Mouse (Mus musculus): Measurements from ENCODE around the gene Zc3h12d.
"Not testable (repeated sequence)": the region's sequence is repeated elsewhere in the genome, so short reads cannot be mapped to it uniquely, and the experiment has no call there.

The Zc3h12d gene

DNA sequence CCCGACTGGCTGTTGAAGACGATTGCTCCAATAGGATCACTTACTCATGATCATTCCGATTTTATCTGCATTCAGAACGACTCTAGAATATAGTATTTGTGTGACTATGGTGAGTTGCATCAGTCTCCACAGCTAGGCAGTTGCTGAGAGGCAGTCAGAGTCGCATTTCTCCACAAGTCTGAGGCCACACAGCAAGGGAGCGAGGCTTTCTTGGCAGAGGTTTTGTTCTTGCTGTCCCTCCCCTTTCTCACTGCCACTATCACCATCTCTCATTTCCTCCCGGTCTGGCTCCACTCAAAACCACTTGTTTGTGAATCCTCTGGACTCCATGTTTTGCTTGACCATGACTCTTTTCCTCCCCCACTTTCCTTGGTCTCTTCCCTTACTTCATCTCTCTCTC, 41.9 kb downstream of the Zc3h12d start:
- DNase-seq: no peak

DNA sequence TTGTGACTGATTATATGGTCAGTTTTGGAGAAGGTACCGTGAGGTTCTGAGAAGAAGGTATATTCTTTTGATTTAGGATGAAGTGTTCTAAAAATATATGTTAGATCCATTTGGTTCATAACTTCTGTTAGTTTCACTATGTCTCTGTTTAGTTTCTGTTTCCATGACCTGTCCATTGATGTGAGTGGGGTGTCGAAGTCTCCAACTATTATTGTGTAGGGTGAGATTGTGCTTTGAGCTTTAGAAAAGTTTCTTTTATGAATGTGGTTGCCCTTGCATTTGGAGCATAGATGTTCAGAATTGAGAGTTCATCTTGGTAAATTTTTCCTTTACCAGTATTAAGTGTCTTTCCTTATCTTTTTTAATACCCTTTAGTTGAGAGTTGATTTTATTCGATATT, 48.0 kb downstream of the Zc3h12d start:
- not testable (repeated sequence) for DNase-seq

DNA sequence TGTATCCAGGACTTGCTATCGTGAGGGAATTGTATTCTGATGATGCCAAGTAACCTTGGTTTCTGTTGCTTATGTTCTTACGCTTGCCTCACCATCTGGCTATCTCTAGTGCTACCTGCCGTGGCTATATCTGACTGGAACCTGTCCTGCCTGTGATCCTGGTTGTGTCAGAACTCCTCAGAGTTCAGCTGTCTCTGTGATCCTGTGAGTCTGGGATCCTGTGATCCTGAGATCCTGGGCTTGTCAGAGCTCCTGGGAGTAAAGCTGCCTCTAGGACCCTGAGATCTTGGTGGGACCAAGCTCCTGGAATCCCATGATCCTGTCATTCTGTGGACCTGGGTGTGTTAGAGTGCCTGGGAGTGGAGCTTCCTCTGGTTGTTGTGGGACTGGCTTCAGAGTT, 49.7 kb downstream of the Zc3h12d start:
- no peak for DNase-seq

DNA sequence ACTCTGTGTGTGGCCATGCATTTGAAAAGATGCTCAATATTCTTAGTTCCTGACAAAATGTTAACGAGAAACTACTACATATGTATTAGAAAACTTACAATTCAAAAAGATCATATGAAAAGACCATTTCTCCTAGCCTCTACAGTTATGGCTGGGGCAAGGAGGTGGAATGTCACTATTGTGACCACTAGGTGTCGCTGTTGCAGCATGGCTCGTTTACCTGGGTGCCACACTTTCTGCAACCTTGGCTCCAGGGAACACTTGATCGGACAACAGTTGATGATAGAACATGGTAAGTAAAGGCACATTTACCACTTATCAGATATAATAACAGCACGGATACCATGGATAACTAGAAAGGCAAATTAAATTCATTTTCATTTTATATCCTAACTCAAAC, 51.3 kb downstream of the Zc3h12d start:
- peak; percentile 82 for DNase-seq

DNA sequence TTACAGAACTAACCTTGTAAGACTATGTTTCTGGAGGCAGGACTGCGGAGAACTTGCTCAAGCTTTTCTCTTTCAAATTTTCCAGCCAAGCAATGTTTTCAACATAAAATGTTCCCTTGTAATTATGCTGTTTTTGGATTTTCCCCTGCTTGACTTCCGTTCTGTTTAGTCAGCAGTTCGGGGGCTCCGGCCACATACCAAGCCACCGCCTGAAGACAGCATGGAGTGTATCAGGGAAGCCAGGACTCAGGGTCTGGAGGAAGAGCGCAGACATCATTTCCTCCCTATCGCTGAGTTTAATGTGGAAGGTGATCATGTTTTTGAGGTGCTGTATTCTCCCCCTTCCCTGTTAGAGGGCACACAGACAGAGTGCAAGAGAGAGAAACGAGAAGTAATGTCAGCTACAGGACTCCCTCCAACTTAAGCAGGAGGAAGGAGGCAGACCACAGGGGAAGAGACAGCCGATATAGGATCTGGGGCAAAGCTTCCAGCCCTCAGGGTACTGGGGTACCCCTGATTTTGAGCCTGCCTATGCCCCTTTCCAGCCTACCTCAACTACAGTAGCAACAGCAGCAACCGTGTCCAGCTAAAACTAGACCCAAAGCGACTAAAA, 56.1 kb downstream of the Zc3h12d start:
- DNase-seq: peak; percentile 27

DNA sequence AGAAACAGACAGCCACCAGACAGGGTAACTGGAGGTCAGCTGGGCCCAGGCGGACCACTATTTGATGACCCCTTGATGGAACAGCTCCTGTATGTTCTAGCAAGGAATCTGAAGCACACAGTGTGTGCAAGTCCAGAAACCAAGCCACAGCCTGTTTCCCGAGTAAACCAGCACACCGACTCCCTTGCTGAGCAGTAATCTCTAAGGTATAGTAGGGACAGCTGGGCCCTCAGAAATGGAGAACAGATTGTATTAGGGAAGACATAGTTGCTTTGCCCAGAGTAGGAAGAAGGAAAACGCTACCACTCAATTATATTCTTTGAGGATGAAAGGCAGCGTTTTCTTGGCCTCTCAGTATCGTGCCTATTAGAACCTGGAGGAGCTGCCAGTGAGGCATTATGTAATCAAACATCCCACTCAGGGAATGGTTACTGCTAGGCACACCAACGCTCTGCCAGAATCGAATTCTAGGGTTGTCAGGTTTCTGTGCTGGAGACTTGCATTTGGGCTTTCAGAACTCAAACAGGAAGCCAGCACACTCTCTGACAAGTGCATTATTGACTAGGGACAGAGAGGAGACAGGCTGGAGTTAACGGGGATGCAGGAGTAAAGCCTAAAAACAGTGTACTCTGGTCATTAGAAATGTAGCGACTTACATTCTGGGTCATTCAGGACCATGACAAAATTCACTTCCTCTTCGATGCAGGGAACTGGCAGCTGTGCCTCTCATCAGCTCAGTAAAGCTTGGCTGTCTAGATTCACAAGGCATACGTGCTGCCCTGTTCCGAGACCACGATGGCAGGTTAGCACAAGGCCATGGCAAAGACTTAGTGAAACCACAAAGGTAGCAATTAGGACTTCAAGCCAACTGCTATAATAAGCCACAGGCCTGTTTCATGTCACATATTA, 68.7 kb downstream of the Zc3h12d start:
- DNase-seq: no peak

DNA sequence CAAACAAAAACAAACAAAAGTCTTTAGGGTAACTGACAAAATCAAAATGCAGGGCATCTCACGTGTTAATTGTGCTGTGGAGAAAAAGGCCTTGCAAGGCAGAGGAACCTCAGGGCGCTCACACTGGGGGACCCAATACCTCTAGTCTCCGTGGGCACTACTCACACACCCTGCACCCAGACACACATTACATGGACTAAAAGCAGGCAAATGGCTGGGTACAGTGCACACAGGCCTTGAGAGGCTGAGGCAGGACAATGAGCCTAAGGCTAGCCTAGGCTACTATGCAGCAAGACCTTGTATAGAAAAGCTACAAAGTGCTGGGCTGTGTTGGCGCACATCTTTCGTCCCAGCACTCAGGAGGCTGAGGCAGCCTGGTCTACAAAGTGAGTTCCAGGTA, 71.9 kb downstream of the Zc3h12d start:
- no peak for DNase-seq

DNA sequence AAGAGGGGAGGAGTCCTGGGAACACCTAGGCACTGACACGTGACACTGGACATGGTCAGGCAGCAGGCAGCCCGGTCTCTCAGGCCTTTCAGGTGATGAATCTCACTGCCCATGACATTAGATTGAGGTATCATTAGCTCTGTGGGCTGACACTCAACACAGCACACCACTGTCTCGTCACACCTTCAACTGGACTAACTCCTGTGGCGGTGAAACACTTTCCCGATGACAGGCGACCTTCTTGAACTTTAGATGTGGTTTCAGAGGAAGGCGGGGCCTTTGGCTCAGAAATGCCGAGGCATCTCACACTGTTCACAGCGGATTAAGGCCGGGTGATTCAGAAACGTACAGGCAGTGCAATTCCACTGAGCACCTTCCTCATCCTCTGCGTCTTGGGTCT, 74.9 kb downstream of the Zc3h12d start:
- no peak for DNase-seq

DNA sequence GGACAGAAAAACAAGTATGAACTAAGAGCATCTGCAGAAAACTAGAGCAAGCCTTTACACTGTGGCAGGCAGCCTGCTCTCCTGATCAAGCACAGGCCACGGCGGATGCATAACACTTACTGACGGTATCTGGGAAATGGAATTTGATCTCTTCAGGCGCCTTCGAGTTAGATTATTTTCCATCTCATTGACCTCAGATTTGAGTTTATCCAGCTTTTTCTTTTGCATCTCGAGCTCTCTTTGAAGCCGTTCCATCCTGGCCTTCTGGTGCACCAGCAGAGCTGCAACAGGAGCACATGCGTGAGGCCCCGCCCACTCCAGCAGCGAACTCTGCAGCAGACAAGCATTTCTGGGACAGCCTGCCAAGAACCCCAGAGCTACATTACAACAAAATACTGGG, 79.0 kb downstream of the Zc3h12d start:
- peak; percentile 33 for DNase-seq
